Mouse (Mus musculus) MEL (cell line): Measurements from ENCODE around the gene Pih1d2. TPM values are rescaled to one million over a fixed set of nuclear protein-coding genes. Genes with fewer than 3 reads are reported as not detected.

Experiments used
- DNase-seq: peaks from one replicate; pipeline ENCODE4 v3.0.0; 2011; ENCODE audit warnings: low read depth, low spot score
- H3K27ac ChIP-seq: 2 replicates; pipeline ENCODE4 v1.5.1; 2012; ENCODE audit warnings: low read depth, mild to moderate bottlenecking, control low read depth, low read length, moderate library complexity; ENCODE audit not compliant: control insufficient read depth
- H3K27me3 ChIP-seq, 2 experiments: fragments of 150-350 bp in 1 of 2; sonication (generic) in 1 of 2; 2 replicates each; pipeline ENCODE4 v1.6.1; 2012; ENCODE audit warnings: low read length in 2 of 2, mild to moderate bottlenecking in 2 of 2, improper control_type of control experiment in 1 of 2, moderate library complexity in 1 of 2; ENCODE audit not compliant: insufficient read depth in 2 of 2, control insufficient read depth in 1 of 2
- H3K36me3 ChIP-seq, 2 experiments: 2 replicates each; pipeline ENCODE4 v1.6.1; 2012 to 2014; ENCODE audit warnings: low read length in 2 of 2, improper control_type of control experiment in 1 of 2, inconsistent platforms in 1 of 2, mild to moderate bottlenecking in 1 of 2; ENCODE audit not compliant: insufficient read depth in 2 of 2, control insufficient read depth in 1 of 2
- H3K4me1 ChIP-seq, 2 experiments: fragments of 150-350 bp in 1 of 2; sonication (generic) in 1 of 2; 2 replicates each; pipeline ENCODE4 v1.6.1; 2012; ENCODE audit warnings: low read length in 2 of 2, improper control_type of control experiment in 1 of 2, mild to moderate bottlenecking in 1 of 2; ENCODE audit not compliant: insufficient read depth in 2 of 2, control insufficient read depth in 1 of 2
- H3K4me3 ChIP-seq, 2 experiments: fragments of 150-350 bp in 1 of 2; sonication (generic) in 1 of 2; 2 replicates each; pipeline ENCODE4 v1.5.1; 2012; ENCODE audit warnings: low read depth in 2 of 2, low read length in 2 of 2, mild to moderate bottlenecking in 2 of 2, moderate library complexity in 2 of 2, control low read depth in 1 of 2, improper control_type of control experiment in 1 of 2; ENCODE audit not compliant: control insufficient read depth in 1 of 2, insufficient read depth in 1 of 2
- H3K79me2 ChIP-seq: 2 replicates; pipeline ENCODE4 v1.6.1; 2012; ENCODE audit warnings: mild to moderate bottlenecking, low read length, moderate library complexity; ENCODE audit not compliant: control insufficient read depth, poor library complexity, insufficient read depth
- H3K9ac ChIP-seq: 2 replicates; pipeline ENCODE4 v1.6.1; 2012; ENCODE audit warnings: low read depth, mild to moderate bottlenecking, control low read depth, low read length, moderate library complexity; ENCODE audit not compliant: control insufficient read depth, poor library complexity, severe bottlenecking
- H3K9me3 ChIP-seq: fragments of 150-350 bp; sonication (generic); replicated peaks from 2 replicates; pipeline ENCODE4 v1.6.1; 2012; ENCODE audit warnings: mild to moderate bottlenecking, low read length, improper control_type of control experiment, moderate library complexity; ENCODE audit not compliant: insufficient read depth
- CTCF ChIP-seq, 3 experiments: IDR thresholded peaks in 2 of 3; conservative IDR thresholded peaks in 1 of 3; 2 replicates each; pipeline ENCODE4 v1.5.1; 2011 to 2012; ENCODE audit warnings: low read length in 3 of 3, low read depth in 2 of 3, mild to moderate bottlenecking in 2 of 3, improper control_type of control experiment in 1 of 3, inconsistent platforms in 1 of 3, mixed read lengths in 1 of 3, moderate library complexity in 1 of 3; ENCODE audit not compliant: control insufficient read depth in 1 of 3, insufficient read depth in 1 of 3, poor library complexity in 1 of 3, severe bottlenecking in 1 of 3
- ELF1 ChIP-seq: IDR thresholded peaks from 2 replicates; pipeline ENCODE4 v1.6.1; 2014; ENCODE audit warnings: low read depth, mild to moderate bottlenecking, inconsistent platforms, low read length, improper control_type of control experiment, moderate library complexity
- GATA1 ChIP-seq: IDR thresholded peaks from 2 replicates; pipeline ENCODE4 v1.6.1; 2011; ENCODE audit warnings: low read depth, low read length, improper control_type of control experiment
- MAZ ChIP-seq: IDR thresholded peaks from 2 replicates; pipeline ENCODE4 v1.6.1; 2012; ENCODE audit warnings: low read depth, mild to moderate bottlenecking, inconsistent platforms, low read length, improper control_type of control experiment
- MEF2A ChIP-seq: IDR thresholded peaks from 2 replicates; pipeline ENCODE4 v1.6.1; 2014; ENCODE audit warnings: low read depth, mild to moderate bottlenecking, inconsistent platforms, low read length, improper control_type of control experiment; ENCODE audit not compliant: poor library complexity, insufficient replicate concordance, severe bottlenecking; ENCODE audit errors: extremely low read depth
- MXI1 ChIP-seq: IDR thresholded peaks from 2 replicates; pipeline ENCODE4 v1.6.1; 2011; ENCODE audit warnings: mild to moderate bottlenecking, low read depth, low read length, improper control_type of control experiment
- MYB ChIP-seq: IDR thresholded peaks from 2 replicates; pipeline ENCODE4 v1.6.1; 2011; ENCODE audit warnings: mild to moderate bottlenecking, low read depth, low read length, improper control_type of control experiment
- MYC ChIP-seq: IDR thresholded peaks from 2 replicates; pipeline ENCODE4 v1.6.1; 2011; ENCODE audit warnings: low read depth, mild to moderate bottlenecking, low read length, improper control_type of control experiment, moderate library complexity
- NELFE ChIP-seq: IDR thresholded peaks from 2 replicates; pipeline ENCODE4 v1.6.1; 2011; ENCODE audit warnings: low read depth, low read length, improper control_type of control experiment
- NRF1 ChIP-seq: IDR thresholded peaks from 2 replicates; pipeline ENCODE4 v1.6.1; 2014; ENCODE audit warnings: low read depth, mild to moderate bottlenecking, inconsistent platforms, low read length, improper control_type of control experiment, moderate library complexity; ENCODE audit not compliant: poor library complexity, insufficient read depth, severe bottlenecking
- POLR2AphosphoS2 ChIP-seq: IDR thresholded peaks from 2 replicates; pipeline ENCODE4 v1.6.1; 2011; ENCODE audit warnings: low read length, improper control_type of control experiment
- SIN3A ChIP-seq: IDR thresholded peaks from 2 replicates; pipeline ENCODE4 v1.6.1; 2012; ENCODE audit warnings: low read length, improper control_type of control experiment, inconsistent platforms
- SMC3 ChIP-seq: IDR thresholded peaks from 2 replicates; pipeline ENCODE4 v1.6.1; 2011; ENCODE audit warnings: low read depth, low read length, improper control_type of control experiment
- TAL1 ChIP-seq: IDR thresholded peaks from 2 replicates; pipeline ENCODE4 v1.6.1; 2012; ENCODE audit warnings: mild to moderate bottlenecking, inconsistent platforms, low read length, moderate library complexity, mixed read lengths
- USF1 ChIP-seq: IDR thresholded peaks from 2 replicates; pipeline ENCODE4 v1.6.1; 2014; ENCODE audit warnings: low read depth, mild to moderate bottlenecking, inconsistent platforms, low read length, improper control_type of control experiment, moderate library complexity
- USF2 ChIP-seq, 2 experiments: IDR thresholded peaks; 2 replicates each; pipeline ENCODE4 v1.6.1; 2011 to 2012; ENCODE audit warnings: improper control_type of control experiment in 2 of 2, low read length in 2 of 2, borderline replicate concordance in 1 of 2, inconsistent platforms in 1 of 2, low read depth in 1 of 2, mild to moderate bottlenecking in 1 of 2; ENCODE audit not compliant: insufficient read depth in 1 of 2
- ZKSCAN1 ChIP-seq: IDR thresholded peaks from 2 replicates; pipeline ENCODE4 v1.6.1; 2012; ENCODE audit warnings: low read depth, mild to moderate bottlenecking, inconsistent platforms, low read length, improper control_type of control experiment, moderate library complexity
- ZMIZ1 ChIP-seq: IDR thresholded peaks from 2 replicates; pipeline ENCODE4 v1.6.1; 2012; ENCODE audit warnings: low read depth, mild to moderate bottlenecking, inconsistent platforms, low read length, improper control_type of control experiment, moderate library complexity
- polyA plus RNA-seq, 2 experiments: library from polyadenylated mRNA; stranded (reverse) in 1 of 2; unstranded in 1 of 2; fragments of >175 nt in 1 of 2; fragments of >200 nt in 1 of 2; gene quantifications; 2 replicates each; pipeline versions ENCODE4 v1.2.1 to v1.2.4; 2012; ENCODE audit warnings: low replicate concordance in 2 of 2, low read depth in 1 of 2; ENCODE audit not compliant: insufficient read length in 2 of 2, insufficient read depth in 1 of 2, missing spikeins in 1 of 2
- total RNA-seq: library from RNA; depleted of rRNA; stranded (reverse); fragments of 300-350 nt; gene quantifications from 2 replicates; pipeline ENCODE4 v1.2.3, GENCODE M21; 2012

Gene Pih1d2
- total and polyA plus RNA-seq, 3 experiments: 4.6 to 5.3 TPM; not detected in 1

DNA sequence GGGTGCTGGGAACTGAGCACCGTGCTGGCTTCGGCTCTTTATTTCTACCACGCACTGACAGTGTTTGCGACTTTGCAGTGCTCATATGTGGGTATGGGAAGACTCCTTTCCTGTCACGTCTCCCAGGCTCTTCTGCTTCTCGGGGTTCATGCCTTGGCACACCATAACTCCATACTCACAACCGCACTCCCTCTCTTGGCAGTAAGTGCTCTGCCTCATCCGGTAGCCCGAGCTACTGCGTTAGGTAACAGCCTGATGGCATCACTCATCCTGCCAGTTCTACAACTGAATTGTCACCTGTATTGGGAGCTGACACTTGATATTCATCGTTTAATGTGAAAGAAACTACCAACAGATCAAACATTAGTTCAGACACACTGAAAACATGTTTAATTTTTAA lies 17.1 kb downstream of the Pih1d2 start:
- no peaks in the 10 kb centered on the region for H3K9me3 ChIP-seq
- DNase-seq: no peak
- H3K36me3 ChIP-seq: peaks cover 7% of the 10 kb centered on the region in 2 experiments
- no peaks in the 10 kb centered on the region for H3K27me3 ChIP-seq
- H3K27ac ChIP-seq: no peak overlapping the region
- H3K4me1 ChIP-seq: peaks cover 0 to 10% of the 10 kb centered on the region in 2 experiments; a peak in 2 of 4 replicates
- H3K79me2 ChIP-seq: peaks cover 1% of the 10 kb centered on the region
- TF ChIP-seq MXI1 (no peak), CTCF (IDR thresholded peaks at IDR 0.05 in 2 of 3, conservative IDR thresholded peaks at IDR 0.05 in 1 of 3; ENCODE audit: control insufficient read depth in 1 of 3, insufficient read depth in 1 of 3, low read depth in 2 of 3, low read length in 3 of 3, poor library complexity in 1 of 3, severe bottlenecking in 1 of 3) (no peak), MYB (no peak), ZKSCAN1 (no peak), ZMIZ1 (no peak), POLR2AphosphoS2 (no peak), NELFE (no peak), NRF1 (no peak), GATA1 (no peak), USF1 (no peak), SMC3 (no peak), MEF2A (no peak), USF2 (IDR thresholded peaks at IDR 0.05; ENCODE audit: borderline replicate concordance in 1 of 2, insufficient read depth in 1 of 2, low read depth in 1 of 2, low read length in 2 of 2) (no peak), TAL1 (no peak), ELF1 (no peak), SIN3A (no peak)
- H3K4me3 ChIP-seq: no peak overlapping the region
- H3K9ac ChIP-seq: no peak overlapping the region

DNA sequence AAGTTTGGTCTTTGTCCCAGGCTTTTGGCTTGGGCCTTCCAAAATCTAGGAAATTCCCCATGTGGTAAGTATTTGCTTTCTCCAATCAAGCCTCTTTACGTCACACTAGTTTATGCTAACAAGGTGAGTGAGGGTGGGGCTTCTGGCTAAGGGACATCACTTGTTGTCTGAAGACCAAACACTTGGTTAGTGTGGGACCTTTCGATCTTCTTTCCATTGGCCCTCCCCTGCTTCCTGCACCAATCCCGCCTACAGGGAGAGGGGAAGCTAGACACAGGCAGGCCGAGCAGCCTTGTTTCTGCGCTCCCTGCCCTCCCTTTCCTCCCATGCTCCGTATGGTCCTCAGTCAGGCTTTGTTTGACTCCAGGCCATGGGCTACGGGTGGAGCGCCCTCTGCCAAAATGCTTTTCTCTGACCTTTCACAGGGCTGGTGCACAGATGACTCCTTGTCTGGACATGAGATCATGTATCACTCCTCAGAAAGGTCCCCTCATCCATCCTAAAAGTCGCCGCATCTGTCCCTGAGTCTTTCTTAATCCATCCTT lies 29.8 kb downstream of the Pih1d2 start:
- no peak overlapping the region for H3K9ac ChIP-seq
- H3K36me3 ChIP-seq: peaks cover 0 to 30% of the 10 kb centered on the region in 2 experiments; a peak in 3 of 4 replicates
- H3K4me1 ChIP-seq: no peaks in the 10 kb centered on the region
- H3K9me3 ChIP-seq: no peaks in the 10 kb centered on the region
- no peaks in the 10 kb centered on the region for H3K79me2 ChIP-seq
- no peak overlapping the region for H3K27ac ChIP-seq
- DNase-seq: no peak
- H3K4me3 ChIP-seq: no peak overlapping the region
- no peaks in the 10 kb centered on the region for H3K27me3 ChIP-seq
- TF ChIP-seq MAZ: no peak
- TF ChIP-seq MYC: no peak
